Mouse (Mus musculus) liver, adult 2 months (tissue): Measurements from ENCODE around the gene Tmem184b.

ENCODE experiments used
- CTCF ChIP-seq: fragments of 200-500 bp; IDR thresholded peaks from 2 replicates; pipeline ENCODE4 v1.5.1; 2011; ENCODE audit warnings: low read depth, low read length, control low read depth
- POLR2A ChIP-seq: fragments of 200-500 bp; IDR thresholded peaks from 2 replicates; pipeline ENCODE4 v1.6.1; 2011; ENCODE audit warnings: low read length, control low read depth; ENCODE audit not compliant: insufficient read depth; ENCODE audit errors: extremely low read depth

- TF ChIP-seq CTCF (no peak), POLR2A (no peak)
Observed at GRCm38 (mm10) chr15:79429994-79430393, 26.6 kb upstream of the Tmem184b start.
